In genomic region chr10:18597601-18598000, GRCm38 (mm10) we compare ENCODE assay signal across 14 mouse cellular contexts. TPM values are rescaled to one million over a fixed set of nuclear protein-coding genes. Genes with fewer than 3 reads are reported as not detected.
"Had no signal": no experiment of that assay in that cellular context is flagged by ENCODE, and none has a peak within 500 bp of the region (broad histone marks: within the 10 kb centered on the region; RNA-seq: fewer than 3 reads in every experiment).

No protein-coding gene starts in this region.

- H3K9ac ChIP-seq: limb, embryonic 13.5 days; liver, embryonic 13.5 days had no signal

- DNase-seq: kidney, postnatal 14 days; kidney, postnatal 4 days; liver; liver, embryonic 13.5 days; lung, adult 2 months; lung, postnatal 14 days; lung, postnatal 4 days; midbrain, embryonic 14.5 days; thymus, postnatal 25 days had no signal

- H3K27me3 ChIP-seq: limb, embryonic 13.5 days; liver, embryonic 13.5 days had no signal

- H3K4me2 ChIP-seq: limb, embryonic 13.5 days; liver, embryonic 13.5 days; midbrain, embryonic 11.5 days had no signal

- H3K9me3 ChIP-seq: limb, embryonic 10.5 days; limb, embryonic 13.5 days; liver, embryonic 13.5 days had no signal

- H3K36me3 ChIP-seq: limb, embryonic 10.5 days; limb, embryonic 13.5 days; liver, embryonic 13.5 days had no signal

- H3K4me3 ChIP-seq: limb, embryonic 10.5 days; limb, embryonic 13.5 days; liver, embryonic 13.5 days had no signal

- H3K4me1 ChIP-seq: limb, embryonic 10.5 days; limb, embryonic 13.5 days; liver, embryonic 13.5 days had no signal

- H3K27ac ChIP-seq: limb, embryonic 10.5 days; limb, embryonic 13.5 days; liver, embryonic 13.5 days; stomach, postnatal 0 days had no signal

RNA-seq across cellular contexts. Expression of gene Hebp2, which starts 51.7 kb away (rescaled TPM):
- total RNA-seq: megakaryocyte-erythroid progenitor cell, adult 5-6 weeks had no signal
